Mouse (Mus musculus) CD4-positive, CD25-positive, alpha-beta regulatory T cell, adult 4 months (primary cell): ENCODE results near the gene Cxcr2. TPM values are rescaled to one million over a fixed set of nuclear protein-coding genes. Genes with fewer than 3 reads are reported as not detected.
"Not testable (repeated sequence)": the region's sequence is repeated elsewhere in the genome, so short reads cannot be mapped to it uniquely, and the experiment has no call there.

Experiments
- ATAC-seq: one replicate; pipeline ENCODE4 v1.8.0; 2017
- polyA plus RNA-seq, 2 experiments: library from polyadenylated mRNA; unstranded; fragments of 100-300 nt; shearing (Covaris generic); gene quantifications; one replicate each; pipeline ENCODE4 v1.2.1; 2017

The Cxcr2 gene
- polyA plus RNA-seq, 2 experiments from 2014 or later = not detected

- no peak for ATAC-seq
These were observed 12.0 kb upstream of the Cxcr2 start for GRCm38 (mm10) chr1:74141781-74142180.

GRCm38 (mm10) chr1:74149106-74149885, 4.5 kb upstream of the Cxcr2 start:
- ATAC-seq = no peak

- no peak for ATAC-seq
These were observed 3.7 kb upstream of the Cxcr2 start for GRCm38 (mm10) chr1:74150101-74150500.

GRCm38 (mm10) chr1:74151091-74151490, 2.7 kb upstream of the Cxcr2 start:
- no peak for ATAC-seq

GRCm38 (mm10) chr1:74155435-74156012, 1.7 kb downstream of the Cxcr2 start:
- ATAC-seq = no peak

- ATAC-seq = no peak
These were observed 2.7 kb downstream of the Cxcr2 start for GRCm38 (mm10) chr1:74156381-74156910.

GRCm38 (mm10) chr1:74159613-74160012, 5.8 kb downstream of the Cxcr2 start:
- ATAC-seq = not testable (repeated sequence)

- ATAC-seq = no peak
These were observed 6.2 kb downstream of the Cxcr2 start for GRCm38 (mm10) chr1:74160036-74160435.

GRCm38 (mm10) chr1:74167136-74167535, 13.3 kb downstream of the Cxcr2 start:
- ATAC-seq = no peak

- ATAC-seq = no peak
These were observed 15.9 kb downstream of the Cxcr2 start for GRCm38 (mm10) chr1:74169721-74170120.

GRCm38 (mm10) chr1:74172722-74173121, 18.9 kb downstream of the Cxcr2 start:
- no peak for ATAC-seq

GRCm38 (mm10) chr1:74175731-74176130, 21.9 kb downstream of the Cxcr2 start:
- no peak for ATAC-seq

GRCm38 (mm10) chr1:74178618-74179017, 24.8 kb downstream of the Cxcr2 start:
- no peak for ATAC-seq

GRCm38 (mm10) chr1:74179624-74180408, 26.0 kb downstream of the Cxcr2 start:
- no peak for ATAC-seq

- no peak for ATAC-seq
These were observed 27.7 kb downstream of the Cxcr2 start for GRCm38 (mm10) chr1:74181462-74181861.

GRCm38 (mm10) chr1:74183006-74183405, 29.2 kb downstream of the Cxcr2 start:
- ATAC-seq = no peak

GRCm38 (mm10) chr1:74190471-74190870, 36.7 kb downstream of the Cxcr2 start:
- ATAC-seq = no peak

GRCm38 (mm10) chr1:74192711-74193110, 38.9 kb downstream of the Cxcr2 start:
- ATAC-seq = no peak

GRCm38 (mm10) chr1:74194445-74194844, 40.7 kb downstream of the Cxcr2 start, which contains the start of gene Cxcr1:
TSS of gene Cxcr1 (minus strand) at chr1:74194631.
- ATAC-seq = no peak

- peak; percentile 67 for ATAC-seq
These were observed 42.2 kb downstream of the Cxcr2 start for GRCm38 (mm10) chr1:74195961-74196360.

- ATAC-seq = no peak
These were observed 43.0 kb downstream of the Cxcr2 start for GRCm38 (mm10) chr1:74196621-74197419.
